Mouse (Mus musculus): ENCODE measurements at regions not wholly inside any gene's neighbourhood (a gene's known extent, or its start where the extent isn't known, plus 50 kb on each side); places are given as distances from the start of the nearest gene placed in this dataset.

GRCm38 (mm10) chr12:112336691-112337295 is 152.5 kb upstream of the A530016L24Rik start:
- DNase-seq, result no peak

- no peak for DNase-seq
These were observed 151.8 kb upstream of the A530016L24Rik start for GRCm38 (mm10) chr12:112337443-112337842.

DNA sequence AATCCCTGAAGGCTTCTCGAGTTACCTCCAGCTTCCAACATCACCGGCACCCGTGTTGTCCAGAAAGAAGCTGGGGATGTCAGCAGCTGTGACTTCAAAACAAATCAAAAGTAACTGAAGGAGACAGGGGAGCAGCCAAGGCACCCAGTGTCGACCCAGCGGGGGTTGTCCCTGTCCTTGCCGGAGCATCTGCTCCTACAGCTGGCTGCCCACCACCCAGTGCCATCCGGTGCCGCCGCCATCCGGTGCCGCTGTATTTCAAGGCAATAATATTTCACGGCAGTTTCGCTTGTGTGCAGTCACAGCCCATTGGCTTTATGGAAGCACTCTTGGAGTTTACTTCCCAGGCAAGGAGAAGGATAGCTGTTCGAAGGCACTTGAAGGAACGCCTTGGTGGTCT is 150.3 kb upstream of the A530016L24Rik start:
- no peak for DNase-seq

GRCm38 (mm10) chr12:112339481-112340179 is 149.6 kb upstream of the A530016L24Rik start:
- DNase-seq, result no peak

- no peak for DNase-seq
These were observed 149.0 kb upstream of the A530016L24Rik start for GRCm38 (mm10) chr12:112340248-112340647.

DNA sequence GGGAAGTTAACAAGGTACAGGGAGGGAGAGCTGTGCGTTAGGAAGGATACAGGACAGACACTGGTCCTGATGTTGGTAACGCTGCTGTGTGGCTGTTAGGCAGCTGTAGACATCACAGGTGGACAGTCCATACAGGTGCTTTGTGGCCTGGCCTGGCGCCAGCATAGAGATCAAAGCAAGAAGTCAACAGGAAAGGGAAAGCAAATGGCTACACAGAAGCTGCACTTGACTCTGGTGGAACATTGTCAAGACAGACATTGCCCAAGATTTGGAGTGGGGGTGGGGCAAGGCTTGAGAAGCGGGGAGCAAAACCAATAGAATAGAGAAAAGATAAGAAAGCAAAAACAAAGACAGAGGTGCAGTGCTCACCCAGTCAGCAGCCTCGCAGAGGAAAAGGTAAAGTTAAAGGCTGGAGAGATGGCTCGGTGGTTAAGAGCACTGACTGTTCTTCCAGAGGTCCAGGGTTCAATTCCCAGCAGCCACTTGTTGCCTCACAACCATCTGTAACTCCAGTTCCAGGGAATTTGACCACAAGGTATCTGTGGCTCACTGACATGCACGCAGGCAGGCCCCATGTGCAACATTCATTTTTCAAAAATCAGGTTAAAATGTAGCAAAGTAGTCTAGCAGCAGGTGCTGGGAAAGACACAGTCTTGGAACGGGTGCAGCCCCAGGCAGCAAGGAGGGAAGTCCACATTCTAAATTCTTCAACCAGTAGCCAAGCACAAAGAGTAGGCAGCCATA is 147.3 kb upstream of the A530016L24Rik start:
- no peak for DNase-seq

- no peak for DNase-seq
These were observed 146.2 kb upstream of the A530016L24Rik start for GRCm38 (mm10) chr12:112343064-112343463.

- DNase-seq, result no peak
These were observed 145.0 kb upstream of the A530016L24Rik start for GRCm38 (mm10) chr12:112344285-112344684.

DNA sequence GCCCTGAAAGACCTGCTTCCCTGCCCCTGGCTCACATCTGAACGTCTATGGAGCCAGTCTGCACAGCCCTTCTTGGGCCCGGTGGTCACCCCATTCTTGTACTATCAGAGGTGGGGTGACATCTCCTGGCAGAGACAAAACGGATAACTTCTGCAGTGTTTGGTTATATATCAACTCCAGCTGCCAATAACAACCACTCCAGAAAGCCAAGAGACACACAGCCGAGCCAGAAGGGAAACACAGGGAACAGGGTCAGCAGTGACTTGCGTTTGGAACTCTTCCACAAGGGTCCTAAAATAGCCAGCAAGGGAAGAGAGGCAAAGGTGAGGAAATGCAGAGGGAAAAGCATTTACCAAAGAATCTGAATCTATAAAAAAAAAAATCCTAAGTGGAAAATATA is 143.5 kb upstream of the A530016L24Rik start:
- DNase-seq, result no peak

GRCm38 (mm10) chr12:112348116-112348515 is 141.1 kb upstream of the A530016L24Rik start:
- DNase-seq, result no peak

- no peak for DNase-seq
These were observed 139.5 kb upstream of the A530016L24Rik start for GRCm38 (mm10) chr12:112349676-112350318.

DNA sequence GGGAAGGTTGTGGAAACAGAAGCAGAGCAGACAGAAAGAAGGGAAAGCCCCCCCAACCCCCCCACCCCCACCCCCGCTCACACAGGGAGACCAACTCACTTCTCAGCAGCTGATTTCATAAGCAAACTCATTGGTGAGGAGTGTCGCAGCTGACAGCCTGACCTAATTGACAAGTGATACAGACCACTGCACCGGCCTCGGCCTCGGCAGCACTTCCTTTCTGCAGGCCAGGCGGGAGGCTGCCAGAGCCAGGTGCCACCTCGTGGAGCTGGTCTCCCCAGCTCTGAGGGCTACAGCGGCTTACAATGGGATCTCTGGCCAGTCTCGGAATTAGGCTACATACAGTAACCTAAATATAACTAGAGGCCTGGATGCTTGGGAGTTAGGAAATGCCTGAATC is 138.5 kb upstream of the A530016L24Rik start:
- no peak for DNase-seq

DNA sequence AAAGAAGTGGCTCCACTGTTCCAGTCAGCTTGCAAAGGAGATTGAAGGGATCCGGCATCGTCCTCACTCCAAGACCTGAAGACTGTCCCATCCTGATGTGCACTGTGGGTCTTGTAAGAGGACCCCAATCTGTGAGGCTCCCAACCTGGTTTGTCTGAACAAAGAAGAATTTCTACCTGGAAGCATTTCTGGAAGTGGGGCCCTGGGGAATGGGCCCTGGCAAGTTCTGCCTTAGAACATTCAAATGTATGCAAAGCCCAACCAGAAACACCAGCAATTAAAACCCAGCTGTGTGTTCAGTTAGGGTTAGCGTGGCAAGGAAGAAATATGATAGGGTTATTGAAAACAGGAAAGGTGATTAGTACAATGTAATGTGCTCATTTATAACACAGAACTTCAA is 125.9 kb upstream of the A530016L24Rik start:
- no peak for DNase-seq

- DNase-seq, result no peak
These were observed 122.0 kb upstream of the A530016L24Rik start for GRCm38 (mm10) chr12:112367221-112367620.

DNA sequence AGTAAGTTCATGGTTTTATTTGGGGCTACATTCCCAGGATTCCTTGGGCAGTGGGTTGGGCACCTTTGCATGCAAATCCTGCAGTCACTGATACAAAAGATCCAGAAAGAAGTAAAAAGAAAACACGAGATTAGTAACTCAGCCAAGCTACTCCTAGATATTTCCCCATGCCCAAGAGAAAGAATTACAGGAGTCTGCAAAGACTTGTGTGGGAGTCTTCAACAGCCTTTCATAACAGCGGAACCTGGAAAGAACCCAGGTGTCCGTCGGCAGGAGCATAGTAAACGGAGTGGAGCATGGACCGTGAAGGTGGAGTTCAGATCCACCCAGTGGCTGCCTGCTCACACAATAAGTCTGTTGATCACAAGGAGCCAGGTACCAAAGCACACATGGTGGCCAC is 121.1 kb upstream of the A530016L24Rik start:
- DNase-seq, result no peak

DNA sequence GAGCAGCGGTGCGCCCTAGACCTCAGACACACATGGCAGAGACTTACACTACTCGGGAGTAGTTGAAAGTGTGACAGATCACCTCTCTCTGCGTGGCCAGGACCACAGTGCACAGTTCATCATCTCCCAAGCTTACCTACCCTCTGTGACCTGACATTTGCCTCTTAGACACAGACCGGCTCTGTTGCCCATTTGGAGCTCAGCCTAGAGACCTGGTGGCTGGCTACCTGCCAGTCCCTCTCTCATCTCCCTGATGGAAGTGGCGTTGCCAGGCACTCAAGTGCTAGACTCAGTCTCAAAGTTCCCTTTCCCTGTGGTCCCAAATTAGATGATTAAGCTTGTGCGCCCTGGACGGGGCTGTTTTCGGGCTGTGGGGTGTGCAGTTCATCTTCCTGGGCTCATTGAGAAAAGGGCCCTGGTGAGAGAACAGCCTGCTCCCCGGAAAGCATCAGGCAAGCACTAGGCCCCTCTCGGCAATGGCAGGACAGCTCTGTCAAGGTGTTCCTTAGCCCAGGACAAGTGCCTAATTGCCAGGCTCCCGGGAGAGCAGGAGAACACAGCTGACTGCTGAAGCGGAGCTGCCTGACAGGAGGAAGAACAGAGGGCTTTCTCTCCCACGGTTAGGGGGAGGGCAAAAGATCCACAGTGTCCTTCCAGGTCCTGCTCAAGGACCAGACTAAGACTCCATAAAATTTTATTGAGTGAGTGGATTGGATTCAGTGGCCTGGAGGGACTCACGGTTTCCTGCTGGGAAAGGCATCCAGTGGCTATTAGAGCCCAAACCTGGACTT is 119.5 kb upstream of the A530016L24Rik start:
- no peak for DNase-seq

GRCm38 (mm10) chr12:112372234-112373050 is 116.8 kb upstream of the A530016L24Rik start:
- no peak for DNase-seq

DNA sequence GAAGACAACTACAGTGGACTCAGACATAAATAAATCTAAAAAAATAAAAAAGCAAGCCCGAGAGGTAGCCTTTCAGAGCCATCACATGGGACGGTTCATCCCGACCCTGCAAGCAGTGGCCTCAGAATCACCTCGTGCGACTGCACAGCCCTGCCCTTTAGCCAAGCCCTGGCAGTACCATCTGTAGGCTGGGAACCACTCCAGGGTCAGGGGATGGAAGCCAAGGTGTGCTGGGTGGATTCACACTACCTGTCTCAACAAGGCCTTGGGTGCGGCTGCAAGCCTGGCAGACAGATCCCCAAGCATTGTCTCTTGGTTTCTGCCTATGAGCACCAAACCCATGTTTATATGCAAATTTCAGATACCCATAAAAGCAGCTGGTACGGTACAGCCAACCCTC is 115.3 kb upstream of the A530016L24Rik start:
- no peak for DNase-seq

GRCm38 (mm10) chr12:112376236-112376635 is 113.0 kb upstream of the A530016L24Rik start:
- no peak for DNase-seq

GRCm38 (mm10) chr12:112376701-112377100 is 112.5 kb upstream of the A530016L24Rik start:
- DNase-seq, result no peak

DNA sequence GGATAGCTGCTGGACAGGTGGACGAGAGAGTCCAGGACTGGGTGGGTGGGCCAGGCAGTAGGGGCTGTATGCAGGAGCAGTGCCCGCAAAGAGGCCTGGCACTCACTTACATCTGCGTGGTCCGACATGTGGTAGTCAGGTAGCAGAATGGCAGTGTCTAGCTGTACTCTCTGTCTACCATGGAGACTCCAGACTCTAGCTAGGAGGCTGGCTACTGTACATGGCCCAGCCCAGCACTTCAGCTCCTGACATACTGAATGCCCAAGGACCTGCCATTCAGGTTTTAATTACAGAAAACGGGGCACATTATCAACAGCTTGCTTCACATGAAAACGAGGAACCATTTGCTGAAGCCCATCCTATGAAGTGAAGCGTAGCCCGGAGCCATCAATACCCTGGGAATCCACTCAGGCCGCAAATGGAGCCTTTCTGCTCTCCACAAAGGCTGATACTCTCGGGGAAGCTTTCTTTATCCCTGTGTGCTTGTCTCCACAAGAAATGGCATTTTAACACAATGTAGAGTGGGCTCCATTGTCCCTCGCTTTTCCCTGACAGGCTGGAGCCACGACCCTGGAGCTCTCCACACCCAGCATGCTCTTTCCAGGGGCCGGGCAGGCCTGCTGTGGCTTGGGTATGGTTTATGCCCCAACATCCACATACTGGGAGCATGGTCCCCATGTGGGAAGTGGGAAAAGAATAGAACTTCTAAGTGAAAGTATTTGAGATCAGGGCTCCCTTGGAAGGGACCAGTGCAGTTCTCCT is 110.6 kb upstream of the A530016L24Rik start:
- no peak for DNase-seq

Measured in thymus, postnatal 36 days (tissue).